Mouse (Mus musculus): Measurements from ENCODE around the gene Gm49369. TPM values are rescaled to one million over a fixed set of nuclear protein-coding genes. Genes with fewer than 3 reads are reported as not detected.
"Not testable (repeated sequence)": the region's sequence is repeated elsewhere in the genome, so short reads cannot be mapped to it uniquely, and the experiment has no call there.

The Gm49369 gene
- total and polyA plus RNA-seq, 2 experiments from 2014 or later, result 0.85 TPM; not detected in 1

- H3K36me3 ChIP-seq (replicated peaks; ENCODE audit: control insufficient read depth, insufficient read depth, low read length), result no peaks in the 10 kb centered on the region
- no peak overlapping the region for H3K4me2 ChIP-seq (ENCODE audit: low read depth, low read length)
- WGBS, result 0% methylated on average over 3 of the region's 3 CpGs
- no peak overlapping the region for H3K4me3 ChIP-seq (ENCODE audit: low read depth, low read length)
- TF ChIP-seq EP300 (IDR thresholded peaks at IDR 0.05; ENCODE audit: low read depth) (no peak), CTCF (IDR thresholded peaks at IDR 0.05; ENCODE audit: low read depth) (peak; percentile 96)
- peaks cover 20% of the 10 kb centered on the region for H3K4me1 ChIP-seq (ENCODE audit: control insufficient read depth, insufficient read depth)
- DNase-seq (ENCODE audit: low spot score), result peak; percentile 86
- no peak overlapping the region for H3K9ac ChIP-seq (replicated peaks; ENCODE audit: low read depth, low read length)
- H3K27ac ChIP-seq (ENCODE audit: low read depth), result no peak overlapping the region
- 0 out of 2 replicates have a peak, but pooled peaks have one; percentile 24 for ATAC-seq (ENCODE audit: insufficient read depth, low read depth)
- no peaks in the 10 kb centered on the region for H3K9me3 ChIP-seq (replicated peaks; ENCODE audit: control insufficient read depth, low read length)
- no peaks in the 10 kb centered on the region for H3K27me3 ChIP-seq (ENCODE audit: control insufficient read depth, insufficient read depth, low read length)
Measured at GRCm38 (mm10) chr7:142334246-142334645, 48.2 kb downstream of the Gm49369 start.

DNA sequence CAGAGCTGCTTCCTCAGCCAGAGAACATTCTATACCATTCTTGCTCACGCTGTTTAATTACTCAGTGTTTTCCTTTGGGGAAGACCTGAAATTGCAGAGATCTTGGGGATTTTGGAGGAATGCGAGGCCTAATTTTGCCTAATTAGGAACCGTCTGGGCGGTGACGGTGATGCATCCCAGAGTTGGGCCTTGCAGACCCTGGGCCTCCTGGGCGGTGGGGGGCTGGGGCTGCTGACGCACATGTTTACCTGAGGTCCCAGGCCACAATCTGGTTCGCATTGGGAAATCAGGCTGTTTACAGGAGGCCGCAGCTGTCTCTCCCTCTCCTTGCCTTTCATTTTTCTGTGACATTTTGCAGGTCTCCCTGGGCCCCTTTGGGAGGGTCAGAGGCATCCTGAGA lies 49.7 kb downstream of the Gm49369 start:
- 74% methylated on average over 3 of the region's 9 CpGs for WGBS
- H3K36me3 ChIP-seq (replicated peaks; ENCODE audit: control insufficient read depth, insufficient read depth, low read length); DNase-seq (ENCODE audit: low spot score); H3K27ac ChIP-seq (ENCODE audit: low read depth); H3K4me2 ChIP-seq (ENCODE audit: low read depth, low read length); H3K9ac ChIP-seq (replicated peaks; ENCODE audit: low read depth, low read length); H3K4me3 ChIP-seq (ENCODE audit: low read depth, low read length); H3K27me3 ChIP-seq (ENCODE audit: control insufficient read depth, insufficient read depth, low read length); H3K9me3 ChIP-seq (replicated peaks; ENCODE audit: control insufficient read depth, low read length); ATAC-seq (ENCODE audit: insufficient read depth, low read depth): not testable (repeated sequence)
- H3K4me1 ChIP-seq (ENCODE audit: control insufficient read depth, insufficient read depth), result peaks cover 20% of the 10 kb centered on the region

DNA sequence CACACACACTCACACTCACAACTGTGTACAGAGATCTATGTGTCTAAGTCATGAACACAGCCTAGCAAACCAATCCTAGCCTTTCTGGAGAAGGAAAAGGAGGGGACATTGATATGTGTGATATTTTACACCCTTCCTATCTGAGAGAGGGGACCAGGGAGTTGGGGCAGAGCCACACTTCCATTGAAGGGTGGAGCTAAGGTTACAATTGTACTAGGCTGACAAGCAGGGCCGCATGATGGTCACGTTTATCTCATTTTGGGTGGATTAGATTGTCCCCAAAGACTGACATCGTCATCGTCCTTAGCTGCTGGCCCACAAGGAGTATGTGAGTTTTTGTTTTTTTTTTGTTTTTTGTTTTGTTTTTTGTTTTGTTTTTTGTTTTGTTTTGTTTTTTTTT lies 51.2 kb downstream of the Gm49369 start:
- Histone ChIP-seq H3K9ac (replicated peaks; ENCODE audit: low read depth, low read length) (no peak overlapping the region), H3K27me3 (ENCODE audit: control insufficient read depth, insufficient read depth, low read length) (no peaks in the 10 kb centered on the region), H3K9me3 (replicated peaks; ENCODE audit: control insufficient read depth, low read length) (no peaks in the 10 kb centered on the region), H3K4me2 (ENCODE audit: low read depth, low read length) (no peak overlapping the region), H3K4me3 (ENCODE audit: low read depth, low read length) (no peak overlapping the region), H3K4me1 (ENCODE audit: control insufficient read depth, insufficient read depth) (peaks cover 20% of the 10 kb centered on the region), H3K36me3 (replicated peaks; ENCODE audit: control insufficient read depth, insufficient read depth, low read length) (no peaks in the 10 kb centered on the region), H3K27ac (ENCODE audit: low read depth) (peak overlapping the region; percentile 87)
- WGBS, result 72% methylated on average over 4 of the region's 4 CpGs
- ATAC-seq (ENCODE audit: insufficient read depth, low read depth) (no peak), DNase-seq (ENCODE audit: low spot score) (no peak)
- no peak for TF ChIP-seq EP300 (IDR thresholded peaks at IDR 0.05; ENCODE audit: low read depth)
- no peak for TF ChIP-seq CTCF (IDR thresholded peaks at IDR 0.05; ENCODE audit: low read depth)

DNA sequence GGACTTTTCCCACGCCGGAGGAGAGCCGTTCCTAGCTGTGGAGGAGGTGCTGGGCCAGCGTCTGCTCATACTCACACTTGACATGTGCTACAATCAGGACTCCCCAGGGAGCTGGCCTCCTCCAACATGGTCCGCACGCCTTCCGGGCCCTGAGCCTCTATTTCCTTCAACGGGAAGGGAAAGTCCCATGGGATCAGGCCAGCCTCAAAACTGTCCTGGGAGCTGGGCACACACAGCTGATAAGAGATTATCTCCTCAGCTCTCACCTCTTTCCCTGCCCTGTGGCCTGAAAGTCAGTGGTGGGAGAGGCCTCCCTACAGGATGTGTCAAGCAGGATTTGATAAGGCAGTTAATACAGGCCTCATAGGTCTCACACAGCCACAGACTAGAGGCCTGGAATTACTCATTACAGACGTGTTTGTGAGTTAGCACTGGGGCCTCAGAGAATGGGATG lies 52.2 kb downstream of the Gm49369 start:
- Histone ChIP-seq H3K9ac (replicated peaks; ENCODE audit: low read depth, low read length) (no peak overlapping the region), H3K27me3 (ENCODE audit: control insufficient read depth, insufficient read depth, low read length) (no peaks in the 10 kb centered on the region), H3K9me3 (replicated peaks; ENCODE audit: control insufficient read depth, low read length) (no peaks in the 10 kb centered on the region), H3K27ac (ENCODE audit: low read depth) (peak overlapping the region; percentile 87), H3K4me2 (ENCODE audit: low read depth, low read length) (no peak overlapping the region), H3K36me3 (replicated peaks; ENCODE audit: control insufficient read depth, insufficient read depth, low read length) (no peaks in the 10 kb centered on the region), H3K4me3 (ENCODE audit: low read depth, low read length) (no peak overlapping the region), H3K4me1 (ENCODE audit: control insufficient read depth, insufficient read depth) (peaks cover 20% of the 10 kb centered on the region)
- DNase-seq (ENCODE audit: low spot score) (peak; percentile 92), ATAC-seq (ENCODE audit: insufficient read depth, low read depth) (peak; percentile 88)
- 5% methylated on average over 9 of the region's 9 CpGs for WGBS
- TF ChIP-seq CTCF (IDR thresholded peaks at IDR 0.05; ENCODE audit: low read depth), result no peak
- peak; percentile 95 for TF ChIP-seq EP300 (IDR thresholded peaks at IDR 0.05; ENCODE audit: low read depth)

DNA sequence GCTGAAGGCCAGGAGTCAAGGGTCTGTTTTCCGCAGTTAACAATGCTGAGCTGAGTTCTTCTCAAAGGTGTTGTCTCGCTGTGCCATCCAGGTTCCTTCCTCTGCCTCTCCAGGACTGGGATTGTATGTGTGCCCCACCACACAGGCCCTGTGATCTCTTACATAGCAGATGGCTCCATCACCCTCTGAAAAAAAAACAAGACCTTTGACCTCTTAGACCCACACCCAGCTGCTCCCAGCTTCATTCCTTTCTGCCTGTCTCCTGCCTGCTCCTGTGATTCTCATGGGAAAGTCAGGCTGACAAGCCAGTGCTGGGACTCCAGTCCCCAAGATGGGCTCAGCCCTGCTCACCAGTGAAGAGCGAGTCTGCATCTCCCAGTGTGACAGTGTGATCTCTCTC lies 54.0 kb downstream of the Gm49369 start:
- H3K36me3 ChIP-seq (replicated peaks; ENCODE audit: control insufficient read depth, insufficient read depth, low read length), result no peaks in the 10 kb centered on the region
- H3K4me1 ChIP-seq (ENCODE audit: control insufficient read depth, insufficient read depth), result peaks cover 20% of the 10 kb centered on the region
- no peak for DNase-seq (ENCODE audit: low spot score)
- 75% methylated on average over 3 of the region's 3 CpGs for WGBS
- no peak overlapping the region for H3K4me3 ChIP-seq (ENCODE audit: low read depth, low read length)
- H3K9me3 ChIP-seq (replicated peaks; ENCODE audit: control insufficient read depth, low read length), result no peaks in the 10 kb centered on the region
- H3K27me3 ChIP-seq (ENCODE audit: control insufficient read depth, insufficient read depth, low read length), result no peaks in the 10 kb centered on the region
- ATAC-seq (ENCODE audit: insufficient read depth, low read depth), result no peak
- TF ChIP-seq CTCF (IDR thresholded peaks at IDR 0.05; ENCODE audit: low read depth), result no peak
- no peak for TF ChIP-seq EP300 (IDR thresholded peaks at IDR 0.05; ENCODE audit: low read depth)
- H3K4me2 ChIP-seq (ENCODE audit: low read depth, low read length), result no peak overlapping the region
- H3K9ac ChIP-seq (replicated peaks; ENCODE audit: low read depth, low read length), result no peak overlapping the region
- H3K27ac ChIP-seq (ENCODE audit: low read depth), result no peak overlapping the region

DNA sequence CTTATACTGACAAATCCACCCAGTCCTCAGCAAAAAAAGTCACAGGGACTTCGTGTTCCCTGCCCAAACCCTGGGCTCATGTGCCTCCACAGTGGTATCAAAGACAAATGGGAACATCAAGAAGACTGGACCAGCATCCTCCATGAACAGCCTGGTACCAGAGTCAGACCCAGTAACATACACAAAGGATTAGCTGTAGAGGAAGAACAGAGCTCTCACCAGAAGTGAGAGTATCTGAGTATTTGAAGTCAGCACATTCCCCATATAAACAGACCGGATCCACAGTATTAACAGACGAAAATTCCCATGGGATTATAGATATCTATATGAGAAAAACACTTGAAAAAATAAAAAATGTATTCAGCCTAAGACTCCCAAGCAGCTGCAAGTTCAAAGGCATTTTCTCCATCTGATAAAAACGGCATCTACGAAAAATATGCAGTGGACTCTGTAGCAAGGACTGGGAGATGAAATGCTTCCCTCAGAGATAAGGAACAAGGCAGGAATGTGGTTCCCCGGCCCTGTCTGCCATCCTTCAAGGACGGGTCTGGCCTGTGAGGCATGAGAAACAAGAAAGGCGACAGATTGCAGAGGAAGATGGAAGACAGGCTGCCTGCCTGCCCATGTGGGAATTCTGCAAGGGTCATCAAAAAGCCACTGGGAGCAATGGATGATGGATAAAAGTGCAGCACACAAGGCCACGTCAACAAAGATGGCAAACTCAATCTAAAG lies 55.6 kb downstream of the Gm49369 start:
- H3K27me3 ChIP-seq (ENCODE audit: control insufficient read depth, insufficient read depth, low read length), result no peaks in the 10 kb centered on the region
- H3K27ac ChIP-seq (ENCODE audit: low read depth), result no peak overlapping the region
- peaks cover 20% of the 10 kb centered on the region for H3K4me1 ChIP-seq (ENCODE audit: control insufficient read depth, insufficient read depth)
- ATAC-seq (ENCODE audit: insufficient read depth, low read depth), result no peak
- no peaks in the 10 kb centered on the region for H3K36me3 ChIP-seq (replicated peaks; ENCODE audit: control insufficient read depth, insufficient read depth, low read length)
- no peak for TF ChIP-seq EP300 (IDR thresholded peaks at IDR 0.05; ENCODE audit: low read depth)
- no peak for TF ChIP-seq CTCF (IDR thresholded peaks at IDR 0.05; ENCODE audit: low read depth)
- 39% methylated on average over 9 of the region's 9 CpGs for WGBS
- H3K9me3 ChIP-seq (replicated peaks; ENCODE audit: control insufficient read depth, low read length), result no peaks in the 10 kb centered on the region
- H3K4me2 ChIP-seq (ENCODE audit: low read depth, low read length), result no peak overlapping the region
- no peak overlapping the region for H3K9ac ChIP-seq (replicated peaks; ENCODE audit: low read depth, low read length)
- no peak for DNase-seq (ENCODE audit: low spot score)
- no peak overlapping the region for H3K4me3 ChIP-seq (ENCODE audit: low read depth, low read length)
